Mouse (Mus musculus): ENCODE measurements around the gene Map6d1. TPM values are rescaled to one million over a fixed set of nuclear protein-coding genes. Genes with fewer than 3 reads are reported as not detected.

Map6d1 gene
- total and polyA plus RNA-seq, 2 experiments from 2014 or later: 5.3 to 12.4 TPM

GRCm38 (mm10) chr16:20191161-20191882 is 49.8 kb downstream of the Map6d1 start:
- TF ChIP-seq CTCF (IDR thresholded peaks at IDR 0.05; ENCODE audit: low read depth): no peak
- no peak overlapping the region for H3K9ac ChIP-seq (replicated peaks; ENCODE audit: low read length)
- DNase-seq (ENCODE audit: low spot score) (no peak), ATAC-seq (no peak)
- H3K27ac ChIP-seq: no peak overlapping the region
- no peaks in the 10 kb centered on the region for H3K9me3 ChIP-seq (ENCODE audit: low read length)
- 90% methylated on average over 3 of the region's 3 CpGs for WGBS
- no peaks in the 10 kb centered on the region for H3K27me3 ChIP-seq (ENCODE audit: insufficient read depth, low read length)
- H3K4me3 ChIP-seq (ENCODE audit: low read length): no peak overlapping the region
- H3K4me1 ChIP-seq (ENCODE audit: insufficient read depth, low read length): no peaks in the 10 kb centered on the region
- H3K36me3 ChIP-seq (ENCODE audit: insufficient read depth, low read length): peaks cover 53% of the 10 kb centered on the region
- H3K4me2 ChIP-seq (ENCODE audit: low read depth, low read length): no peak overlapping the region

GRCm38 (mm10) chr16:20185368-20185767 is 55.8 kb downstream of the Map6d1 start:
- DNase-seq (ENCODE audit: low spot score) (peak; percentile 47), ATAC-seq (0 out of 2 replicates have a peak, but pooled peaks have one; percentile 27)

More at GRCm38 (mm10) chr16:20185368-20185767, 55.8 kb downstream of the Map6d1 start:
- Histone ChIP-seq H3K4me2 (ENCODE audit: low read depth, low read length) (no peak overlapping the region), H3K4me3 (ENCODE audit: low read length) (no peak overlapping the region), H3K27ac (no peak overlapping the region), H3K36me3 (ENCODE audit: insufficient read depth, low read length) (peaks cover 29% of the 10 kb centered on the region), H3K9ac (replicated peaks; ENCODE audit: low read length) (no peak overlapping the region), H3K27me3 (ENCODE audit: insufficient read depth, low read length) (no peaks in the 10 kb centered on the region), H3K9me3 (ENCODE audit: low read length) (no peaks in the 10 kb centered on the region), H3K4me1 (ENCODE audit: insufficient read depth, low read length) (no peaks in the 10 kb centered on the region)
- TF ChIP-seq CTCF (IDR thresholded peaks at IDR 0.05; ENCODE audit: low read depth): peak; percentile 70
- 63% methylated on average over 2 of the region's 2 CpGs for WGBS

Other genes starting within 250 kb of the Map6d1 start
- gene Klhl24, start 143.8 kb downstream of the Map6d1 start, total RNA-seq (2014; rRNA removed): 75.5 and 80.7 TPM in 2 replicates
- 34.8 and 36.2 TPM in 2 replicates for gene Klhl24, start 143.8 kb downstream of the Map6d1 start, polyA plus RNA-seq (2015; fragmentation: Nextera tagmentation; extraction: Ambion mirVana)
- 43.6 and 48.6 TPM in 2 replicates for gene Yeats2, start 100.3 kb downstream of the Map6d1 start, total RNA-seq (2014; rRNA removed)
- 11.1 and 11.4 TPM in 2 replicates for gene Yeats2, start 100.3 kb downstream of the Map6d1 start, polyA plus RNA-seq (2015; fragmentation: Nextera tagmentation; extraction: Ambion mirVana)
- 78.2 and 110 TPM in 2 replicates for gene Parl, start 61.0 kb upstream of the Map6d1 start, total RNA-seq (2014; rRNA removed)
- 86.9 and 90.1 TPM in 2 replicates for gene Parl, start 61.0 kb upstream of the Map6d1 start, polyA plus RNA-seq (2015; fragmentation: Nextera tagmentation; extraction: Ambion mirVana)
- 0.10 TPM in 1 of 2 replicates, not detected in the other for gene Cyp2ab1, start 84.0 kb upstream of the Map6d1 start, total RNA-seq (2014; rRNA removed)
- gene Cyp2ab1, start 84.0 kb upstream of the Map6d1 start, polyA plus RNA-seq (2015; fragmentation: Nextera tagmentation; extraction: Ambion mirVana): not detected in 2 replicates
- gene Abcc5, start 185.0 kb upstream of the Map6d1 start, total RNA-seq (2014; rRNA removed): 72.7 and 80.1 TPM in 2 replicates
- gene Abcc5, start 185.0 kb upstream of the Map6d1 start, polyA plus RNA-seq (2015; fragmentation: Nextera tagmentation; extraction: Ambion mirVana): 80.4 and 81.0 TPM in 2 replicates

Data from hindbrain, postnatal 0 days (tissue).